Mouse (Mus musculus) kidney, adult 2 months (tissue): ENCODE data around the gene Scgn.

Experiments
- CTCF ChIP-seq: fragments of 200-500 bp; conservative IDR thresholded peaks from 2 replicates; pipeline ENCODE4 v1.5.1; 2011; ENCODE audit warnings: low read depth, mild to moderate bottlenecking, control low read depth, low read length, moderate library complexity, mixed read lengths; ENCODE audit not compliant: insufficient read depth, insufficient read length
- POLR2A ChIP-seq: fragments of 200-500 bp; IDR thresholded peaks from one replicate; pipeline ENCODE4 v1.6.1; 2011; ENCODE audit warnings: low read depth, low read length, control low read depth

GRCm38 (mm10) chr13:23930461-23930860, 60.6 kb downstream of the Scgn start:
- TF ChIP-seq POLR2A (no peak), CTCF (no peak)
